Mouse (Mus musculus) ZHBTc4 (cell line): Measurements from ENCODE around the gene Ttll11.
A peak's percentile ranks its signal among the peaks of the same experiment; 100 is the strongest.

Source experiments
- DNase-seq: peaks from one replicate; pipeline ENCODE4 v3.0.0-alpha.2; 2011; ENCODE audit warnings: low read depth, low spot score

Gene Ttll11

DNA sequence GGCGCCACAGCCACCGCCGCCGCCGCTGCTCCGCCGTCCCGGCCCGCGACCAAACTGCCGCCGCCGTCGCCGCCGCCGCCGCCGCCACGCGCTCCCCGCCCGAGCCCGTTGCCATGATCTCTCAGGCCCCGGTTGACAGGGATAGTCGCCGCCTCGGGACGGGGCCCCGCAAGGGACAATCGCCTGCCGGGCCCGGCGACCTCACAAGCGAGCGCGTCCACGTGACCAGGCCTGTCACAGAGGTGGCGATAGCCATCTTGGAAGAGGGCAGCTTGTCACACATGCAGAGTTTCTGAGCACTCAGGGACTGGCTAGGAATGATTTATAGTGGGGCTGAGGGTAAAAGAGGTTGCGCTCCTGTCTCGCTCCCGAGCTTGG lies at the start of gene Ttll11:
Gene Ttll11, minus strand, starts transcription at position 270 of the 378 bp plus-strand sequence.
- DNase-seq, result peak; percentile 93

DNA sequence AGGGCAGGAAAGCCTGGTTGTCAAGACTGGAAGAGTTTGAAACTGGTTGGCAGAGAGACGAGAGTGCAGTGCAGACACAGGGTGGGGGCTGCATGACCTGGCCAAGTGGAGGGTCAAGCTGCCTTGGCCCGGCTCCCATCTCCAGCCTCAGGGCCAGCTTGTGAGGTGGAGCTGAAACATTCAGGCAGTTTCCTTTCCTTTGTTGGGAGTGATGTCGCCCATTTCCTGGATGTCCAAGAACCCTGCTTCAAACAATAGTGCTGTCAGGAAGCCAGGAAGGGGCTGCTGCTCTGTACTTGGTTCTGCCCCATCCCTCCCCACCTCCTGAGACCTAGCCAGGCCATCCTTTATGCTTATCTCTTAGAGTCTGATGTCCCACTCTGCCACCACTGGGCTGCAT lies 43.6 kb upstream of the Ttll11 start:
- peak; percentile 88 for DNase-seq

DNA sequence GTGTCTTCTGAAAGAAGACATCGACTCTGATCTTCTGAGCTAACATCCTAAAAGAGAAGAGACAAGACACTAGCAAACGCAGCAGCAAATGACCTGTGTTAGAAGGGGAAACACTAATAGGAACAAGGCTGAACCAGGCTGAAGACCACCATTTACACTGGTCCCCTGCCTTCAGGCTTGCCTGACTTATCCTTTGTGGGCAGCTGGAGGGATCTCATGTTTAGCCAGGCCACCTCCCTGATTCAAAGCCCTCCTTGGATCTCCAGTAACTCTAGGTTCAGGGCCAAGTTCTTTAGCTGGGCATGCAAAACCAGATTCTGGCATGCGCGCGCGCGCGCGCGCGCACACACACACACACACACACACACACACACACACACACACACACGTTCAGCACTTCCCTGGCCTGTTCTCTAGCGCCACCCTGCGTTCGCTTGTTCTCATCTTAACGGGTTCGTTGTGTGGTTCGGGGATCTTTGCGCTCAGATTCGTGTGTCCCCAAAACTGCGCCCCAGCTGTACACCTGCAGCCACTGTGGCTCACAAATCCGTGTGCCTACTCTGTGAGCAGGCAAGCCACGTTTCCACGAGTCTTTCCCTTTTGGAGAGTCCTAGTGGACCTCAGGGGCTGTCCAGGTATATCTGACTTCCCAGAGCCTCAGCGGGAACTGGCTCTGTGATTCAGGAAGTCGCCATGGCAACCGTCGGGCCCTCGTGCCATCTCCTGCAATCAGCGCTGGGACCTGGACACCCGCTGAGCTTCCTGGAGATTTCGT lies 41.9 kb upstream of the Ttll11 start:
- peak; percentile 82 for DNase-seq

DNA sequence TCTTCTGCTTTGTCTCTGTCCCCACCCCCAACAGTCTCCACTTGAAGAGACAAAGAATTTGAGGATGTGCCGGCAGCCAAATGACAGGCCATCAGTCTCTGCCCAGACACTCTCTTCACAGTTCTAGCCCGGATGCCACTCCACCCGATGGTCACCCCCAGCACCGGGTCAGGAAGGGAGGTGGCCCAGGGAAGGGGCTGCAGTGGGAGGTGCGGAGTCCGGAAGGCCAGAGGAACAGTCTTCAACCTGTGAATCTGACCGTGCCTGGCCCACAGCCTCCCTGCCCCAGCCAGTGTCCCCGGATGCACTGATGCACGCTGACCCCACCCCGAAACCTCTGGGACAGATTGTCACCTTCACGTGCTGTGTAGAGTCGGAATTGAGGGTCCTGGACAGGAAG lies 33.3 kb upstream of the Ttll11 start:
- DNase-seq, result no peak

DNA sequence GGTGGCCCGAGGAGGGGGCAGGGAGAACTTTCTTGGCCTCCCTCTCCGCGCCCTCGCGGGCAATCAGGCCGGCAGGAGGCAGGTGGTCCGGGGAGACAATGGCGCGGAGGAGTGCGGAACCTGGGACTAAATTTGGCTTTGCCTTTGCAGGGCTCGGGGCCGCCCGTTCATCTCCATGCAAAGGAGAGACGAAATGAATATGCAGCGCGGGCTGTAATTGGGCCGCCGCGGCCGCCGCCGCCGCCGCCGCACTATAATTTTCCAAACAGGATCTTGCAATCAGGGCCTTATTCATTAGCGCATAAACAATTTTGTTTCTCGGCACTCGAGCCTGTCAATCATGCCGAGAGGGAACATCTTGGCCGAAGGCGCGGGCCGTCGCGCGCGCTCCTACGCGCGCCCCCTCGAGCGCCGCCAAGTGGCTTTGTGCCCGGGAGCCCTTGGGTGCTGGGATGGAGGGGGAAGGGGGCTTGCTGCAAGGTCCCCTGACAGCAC lies 31.7 kb upstream of the Ttll11 start:
- peak; percentile 57 for DNase-seq

DNA sequence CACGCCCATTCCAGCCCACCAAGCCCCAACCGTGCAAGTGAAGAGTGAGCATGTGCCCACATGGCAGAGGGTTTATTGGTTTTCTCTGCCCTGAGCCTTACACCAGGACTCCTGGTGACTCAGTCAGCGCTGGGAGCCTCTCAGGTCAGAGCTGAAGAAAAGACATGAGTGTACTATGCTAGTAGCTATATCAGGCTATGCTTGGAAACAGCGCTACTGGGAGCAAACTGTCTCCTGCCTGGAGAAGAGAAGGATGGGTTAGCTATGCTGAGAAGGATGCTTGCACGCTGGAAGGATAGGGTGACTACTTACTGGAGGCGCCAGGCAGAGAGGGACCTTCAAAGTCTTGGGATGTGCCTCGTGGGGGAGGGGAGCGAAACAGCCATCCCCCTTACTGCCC lies 30.9 kb upstream of the Ttll11 start:
- DNase-seq, result no peak

DNA sequence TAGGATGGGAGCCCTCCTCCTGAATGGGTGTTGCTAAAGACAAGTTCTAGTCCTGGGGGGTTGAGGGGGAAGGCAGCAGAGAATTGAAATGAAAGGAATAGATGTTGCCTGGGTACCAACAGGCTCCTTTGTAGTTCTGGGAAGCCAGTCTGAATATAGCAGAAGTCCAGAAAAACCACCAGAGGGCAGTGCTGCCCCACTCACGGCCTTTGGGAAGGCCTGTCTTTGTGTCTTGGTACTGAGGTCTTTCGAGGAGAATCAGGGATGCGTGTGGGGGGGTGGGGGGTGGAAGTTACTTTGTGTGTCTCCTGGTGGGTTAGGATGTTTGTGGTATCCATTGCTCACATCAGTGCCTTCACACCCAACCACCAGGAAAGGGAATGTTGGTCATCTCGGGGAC lies 29.7 kb upstream of the Ttll11 start:
- DNase-seq, result peak; percentile 84

DNA sequence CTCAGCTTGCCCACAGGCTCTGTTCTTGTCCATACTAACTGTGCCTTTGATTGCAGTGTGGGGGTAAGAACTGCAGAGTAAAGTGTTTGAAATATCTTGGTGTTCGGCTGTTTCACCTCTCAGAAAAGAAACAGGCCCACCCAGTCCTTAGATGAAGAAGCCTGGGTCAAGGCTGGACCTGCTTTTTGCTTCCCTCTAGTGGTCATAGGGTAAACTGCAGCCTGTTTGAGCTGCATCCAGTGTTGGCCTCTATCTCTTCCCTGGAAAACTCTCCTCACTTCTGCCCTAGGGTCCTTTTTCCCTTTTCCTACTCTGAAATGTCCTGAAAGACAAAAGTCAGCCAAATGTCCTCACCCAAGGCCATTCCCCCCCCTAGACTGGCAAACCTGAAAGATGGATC lies 28.4 kb upstream of the Ttll11 start:
- DNase-seq, result peak; percentile 77

DNA sequence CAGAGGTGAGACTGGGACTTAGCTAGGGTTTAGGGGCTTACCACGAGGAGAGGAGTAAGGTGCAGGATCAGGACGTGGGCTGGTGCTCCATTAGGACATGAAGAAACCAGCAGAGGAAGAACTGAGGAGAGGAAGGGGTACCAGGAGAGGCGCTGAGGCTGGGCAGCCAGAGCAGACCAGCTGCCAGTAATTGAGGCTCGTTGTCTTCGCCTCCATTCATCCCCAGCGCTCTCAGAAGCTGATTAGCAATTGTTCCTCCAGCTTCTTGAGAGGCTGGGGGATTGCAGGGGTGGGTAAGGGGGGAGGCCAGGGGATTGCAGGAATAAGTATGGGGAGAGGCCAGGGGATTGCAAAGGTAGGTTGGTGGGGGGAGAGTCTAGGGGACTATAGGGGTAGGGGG lies 22.5 kb upstream of the Ttll11 start:
- no peak for DNase-seq

DNA sequence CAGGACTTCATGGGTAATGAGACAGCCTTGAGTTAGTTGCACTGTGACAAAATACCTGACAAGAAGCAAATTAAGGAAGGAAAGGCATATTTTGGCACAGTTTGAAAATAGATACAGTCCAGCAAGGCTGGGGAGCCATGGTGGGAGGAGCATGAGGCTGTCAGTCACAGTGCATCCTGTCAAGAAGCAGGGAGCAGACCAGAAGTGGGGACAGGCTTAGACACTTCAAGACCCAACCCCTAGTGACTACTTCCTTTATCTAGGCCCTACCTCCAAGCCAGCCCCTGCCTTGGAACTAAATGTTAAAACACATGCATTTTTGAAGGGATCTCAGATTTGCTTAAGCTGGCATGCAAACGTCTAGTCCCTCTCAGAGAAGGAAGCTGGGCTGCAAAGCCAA lies 20.7 kb upstream of the Ttll11 start:
- no peak for DNase-seq

DNA sequence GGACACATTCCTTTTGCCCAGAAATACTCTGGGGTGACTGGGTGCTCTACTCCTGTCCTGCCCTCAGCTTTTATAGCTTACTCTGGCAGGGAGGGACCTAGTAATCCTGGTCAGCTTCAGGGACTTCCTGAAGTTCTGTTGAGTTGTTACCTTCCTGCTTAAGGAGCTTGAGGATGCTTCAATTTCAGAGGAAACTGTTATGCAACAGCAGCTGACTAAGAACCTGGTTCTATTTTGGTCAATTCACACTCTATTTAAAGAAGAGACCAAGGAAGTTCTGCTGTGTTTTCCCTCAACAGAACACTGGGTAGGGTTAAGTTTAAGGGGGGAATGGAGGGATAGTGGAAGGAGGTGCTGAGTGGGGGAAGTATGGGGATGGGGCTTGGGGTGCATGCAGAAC lies 19.5 kb upstream of the Ttll11 start:
- no peak for DNase-seq

DNA sequence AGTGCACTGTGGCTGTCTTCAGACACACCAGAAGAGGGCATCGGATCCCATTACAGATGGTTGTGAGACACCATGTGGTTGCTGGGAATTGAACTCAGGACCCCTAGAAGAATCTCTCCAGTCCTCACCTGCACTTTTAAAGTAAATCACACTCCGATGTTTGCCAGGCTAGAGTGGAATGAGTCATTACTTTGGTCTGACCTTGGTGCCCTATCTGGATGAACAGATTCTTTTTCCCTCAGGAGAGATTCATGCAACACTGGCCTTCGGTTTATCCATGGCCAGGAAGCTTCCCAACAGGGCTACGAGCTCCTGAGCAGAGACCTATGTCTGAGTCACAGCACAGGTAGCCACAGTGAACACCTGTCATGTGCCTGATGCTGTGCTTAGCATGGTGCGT lies 18.7 kb upstream of the Ttll11 start:
- DNase-seq, result no peak

DNA sequence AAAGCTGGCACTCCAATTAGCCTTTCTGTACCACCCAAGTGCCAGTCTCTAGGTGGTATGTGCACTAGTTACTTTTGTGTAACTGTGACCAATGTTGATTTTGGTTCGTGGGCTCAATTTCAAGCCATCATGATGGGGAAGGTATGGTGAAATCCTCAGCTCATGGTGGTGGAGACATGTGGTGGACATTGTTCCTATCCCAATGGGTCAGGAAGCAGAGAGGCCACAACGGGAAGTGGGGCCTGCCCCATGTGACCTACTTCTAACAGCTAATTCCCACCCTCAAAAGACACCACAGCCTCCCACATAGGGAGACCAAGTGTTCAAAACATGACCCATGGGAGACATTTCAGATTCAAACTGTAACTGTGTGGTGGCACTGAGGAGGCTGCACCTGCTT lies 17.0 kb upstream of the Ttll11 start:
- no peak for DNase-seq

DNA sequence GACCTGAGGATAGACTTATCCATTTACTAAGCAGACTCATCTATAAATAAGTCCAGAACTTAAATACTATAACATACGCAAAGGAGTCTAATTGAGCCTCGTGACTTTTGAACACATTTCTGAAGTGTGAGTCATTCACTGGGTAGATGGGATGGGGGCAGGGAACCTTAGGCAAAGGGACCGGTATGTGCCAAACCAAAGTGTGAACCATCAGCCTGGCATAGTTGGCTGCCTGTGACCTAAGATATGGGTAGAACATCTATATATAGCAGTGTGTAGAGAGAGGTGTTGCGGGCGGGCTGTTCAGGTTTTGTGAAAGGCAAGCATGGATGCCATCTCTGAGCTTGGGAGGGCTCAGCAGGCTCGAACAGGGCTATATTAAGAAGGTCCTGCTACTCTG lies 14.6 kb upstream of the Ttll11 start:
- DNase-seq, result no peak

DNA sequence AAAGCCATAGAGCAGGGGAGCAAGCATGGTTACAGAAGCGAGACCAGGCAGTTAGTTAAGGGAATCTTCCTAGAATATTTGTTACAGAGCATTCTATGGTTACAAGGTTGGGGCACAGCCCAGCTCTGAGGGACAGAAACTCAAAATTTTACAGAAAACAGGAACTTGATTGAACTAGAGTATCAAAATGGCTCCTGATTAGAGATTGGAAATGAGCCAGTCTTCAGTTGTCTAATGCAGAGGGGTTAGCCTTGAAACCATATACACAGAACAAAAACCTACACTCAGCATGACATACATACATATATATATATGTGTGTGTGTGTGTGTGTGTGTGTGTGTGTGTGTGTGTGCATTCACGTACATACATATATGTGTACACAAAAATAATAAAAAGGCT lies 13.8 kb upstream of the Ttll11 start:
- DNase-seq, result no peak

DNA sequence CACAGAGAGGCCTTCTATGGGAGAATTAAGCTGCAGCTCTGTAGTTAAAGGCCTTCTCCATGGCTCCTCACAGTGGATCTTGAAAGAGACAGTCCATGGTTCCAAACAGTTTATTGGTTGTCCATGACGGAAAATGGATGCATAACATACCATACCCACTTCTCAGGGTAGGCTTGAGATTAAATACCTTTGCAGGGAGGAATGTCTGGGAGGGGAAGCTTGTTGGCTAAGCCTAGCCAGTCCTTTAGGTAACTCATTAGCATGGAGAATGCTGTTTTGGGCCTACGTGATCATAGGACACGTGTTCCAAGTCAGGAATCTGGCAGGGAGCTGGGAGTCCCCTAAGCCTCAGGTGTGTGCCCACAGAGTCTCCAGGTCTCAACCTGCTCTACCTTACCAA lies 12.5 kb upstream of the Ttll11 start:
- no peak for DNase-seq

DNA sequence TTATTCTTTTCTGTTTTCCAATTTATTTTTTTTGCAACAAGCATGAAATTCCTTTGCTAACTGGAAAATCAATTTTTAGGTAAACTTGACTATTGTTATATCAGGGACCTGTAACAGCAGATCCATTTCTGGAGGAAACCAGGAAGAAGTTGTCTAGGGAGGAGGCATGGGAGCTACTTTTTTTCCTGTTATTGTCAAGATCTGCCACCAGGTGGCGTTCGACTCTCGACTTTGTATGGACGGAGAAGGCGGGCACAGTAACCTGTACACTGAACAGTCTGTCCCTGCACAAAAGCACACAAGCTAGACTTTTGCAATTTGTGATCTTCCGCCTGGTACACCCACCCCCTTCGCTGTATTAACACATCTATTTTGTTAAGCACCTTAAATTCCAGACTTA lies 4.2 kb upstream of the Ttll11 start:
- peak; percentile 81 for DNase-seq

DNA sequence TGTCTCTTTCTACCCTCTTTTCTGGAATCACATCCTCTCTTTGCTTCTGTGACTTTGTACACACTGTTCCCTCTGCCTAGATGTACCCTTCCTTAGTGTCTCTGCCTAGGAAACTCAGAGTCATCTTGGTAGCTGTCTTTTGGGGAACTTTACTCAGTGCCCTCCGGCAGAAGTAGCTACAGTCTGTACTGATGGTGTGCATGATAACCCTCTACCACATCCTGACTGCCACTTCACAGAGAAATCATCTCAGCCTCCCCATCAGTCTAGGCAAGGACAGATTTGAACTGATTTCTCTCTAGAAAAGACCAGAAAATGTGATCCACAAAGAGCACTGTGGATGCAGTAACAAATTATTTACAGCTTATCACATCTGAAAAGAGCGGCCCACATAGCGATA lies 2.2 kb upstream of the Ttll11 start:
- no peak for DNase-seq

DNA sequence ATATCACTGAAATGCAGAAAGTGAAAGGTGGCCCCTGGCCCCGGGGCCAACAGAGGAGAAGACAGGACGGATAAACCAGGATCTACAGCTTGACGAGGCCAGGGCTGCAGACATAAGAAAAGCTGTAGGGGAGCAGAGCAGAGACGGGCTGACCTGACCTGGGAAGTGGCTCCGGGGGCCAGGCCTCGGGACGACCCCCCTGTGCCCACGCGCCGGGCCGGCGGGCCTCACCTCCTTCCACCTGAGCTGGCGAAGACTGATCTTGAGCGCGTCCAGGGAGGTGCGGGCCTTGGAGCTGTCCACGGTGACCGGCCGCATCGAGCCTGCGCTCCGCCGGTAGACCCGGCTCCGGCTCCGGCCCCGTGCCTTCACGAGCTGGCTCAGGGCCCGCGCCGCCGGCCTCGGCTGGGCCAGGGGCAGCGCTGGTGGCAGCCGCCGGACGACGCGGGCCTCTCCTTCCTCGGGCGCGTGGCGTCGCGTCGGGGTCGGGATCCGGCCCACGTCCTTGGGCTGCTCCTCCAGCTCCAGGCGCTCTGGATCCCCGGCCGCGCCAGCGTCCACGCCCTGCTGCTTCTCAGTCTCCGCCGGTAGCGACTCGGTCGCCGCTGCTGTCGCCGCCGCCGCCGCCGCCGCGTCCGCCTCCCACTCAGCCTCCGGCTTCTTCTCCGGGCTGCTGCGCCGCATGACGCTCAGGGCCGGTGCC lies 621 bp downstream of the Ttll11 start:
- peak; percentile 46 for DNase-seq

DNA sequence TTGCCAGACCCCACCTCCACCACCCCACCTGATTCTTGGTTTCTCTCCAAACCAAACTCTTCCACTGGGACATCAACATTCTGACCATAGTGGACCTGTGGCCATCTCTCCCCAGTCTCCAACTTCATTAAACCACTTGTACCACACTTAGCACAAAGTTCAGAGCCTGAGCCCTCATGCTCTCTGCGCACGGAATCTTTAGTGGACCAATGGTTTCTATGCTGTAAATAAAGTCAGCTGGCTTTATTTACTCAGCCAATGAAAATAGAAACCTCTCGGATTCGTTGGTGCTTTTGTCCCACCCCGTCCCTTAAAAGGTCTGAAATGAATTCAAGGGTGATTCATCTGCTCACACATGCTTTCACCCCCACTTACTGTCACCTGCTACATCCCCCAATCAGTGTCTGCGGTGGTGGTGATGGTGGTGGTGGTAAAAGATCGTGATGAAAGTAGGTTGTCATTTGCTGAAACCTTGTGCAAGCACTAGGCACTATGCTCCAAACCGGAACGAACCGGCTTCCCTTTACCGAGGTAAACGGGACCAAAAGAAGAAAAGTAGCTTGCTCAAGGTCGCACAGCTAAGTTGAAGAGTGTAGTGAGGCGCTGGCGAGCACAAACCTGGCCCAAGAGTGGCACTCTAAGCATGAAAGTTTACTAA lies 1.3 kb downstream of the Ttll11 start:
- DNase-seq, result peak; percentile 62

DNA sequence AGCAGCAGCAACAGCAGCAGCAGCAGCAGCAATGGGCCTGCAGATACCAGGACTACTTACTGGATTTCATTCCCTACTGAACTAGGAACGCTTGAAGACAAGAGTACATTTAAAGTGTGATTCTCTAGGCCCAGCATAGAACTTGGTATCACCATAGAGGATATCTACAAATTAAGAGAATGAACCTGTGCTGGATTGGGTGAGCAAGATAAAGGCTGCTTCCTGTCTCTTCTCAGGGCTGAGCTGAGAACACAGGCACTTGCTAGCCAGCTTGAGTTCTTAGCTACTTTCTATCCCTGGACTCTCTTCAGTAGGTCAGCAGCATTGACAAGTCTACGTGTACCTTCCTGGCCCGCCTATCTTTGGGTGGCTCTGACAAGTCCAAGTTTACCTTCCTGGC lies 2.0 kb downstream of the Ttll11 start:
- no peak for DNase-seq

DNA sequence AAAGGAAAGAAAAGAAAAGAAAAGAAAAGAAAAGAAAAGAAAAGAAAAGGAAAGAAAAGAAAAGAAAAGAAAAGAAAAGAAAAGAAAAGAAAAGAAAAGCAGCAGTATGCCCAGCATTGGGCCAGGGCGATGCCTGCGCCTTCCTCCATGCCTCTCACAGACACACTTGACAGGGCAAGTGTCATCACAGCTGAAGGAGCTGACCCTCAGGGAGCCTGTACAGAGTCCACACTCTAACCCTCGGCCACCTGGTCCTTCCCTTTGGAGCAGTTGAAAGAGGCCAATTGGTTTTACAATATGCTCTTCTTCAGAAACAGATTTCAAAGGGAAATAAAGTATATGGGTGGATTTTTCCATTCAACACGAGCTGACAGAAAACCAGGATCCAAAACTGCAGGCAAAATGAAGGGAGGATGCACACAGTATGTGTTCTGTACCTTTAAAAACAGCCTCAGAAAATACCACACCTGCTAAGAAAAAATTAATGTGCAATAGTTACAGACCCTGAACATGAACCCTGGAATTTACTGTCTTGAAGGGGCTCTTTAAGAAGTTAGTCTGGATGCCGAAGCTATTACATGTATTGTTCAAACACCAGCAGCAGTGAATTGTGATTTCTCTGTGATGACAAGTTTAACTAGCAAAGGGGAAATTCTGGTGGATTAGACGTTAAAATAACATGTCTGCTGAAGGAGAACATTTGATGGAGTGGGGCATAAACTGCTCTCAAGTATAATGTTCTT lies 7.3 kb downstream of the Ttll11 start:
- no peak for DNase-seq
